Mouse (Mus musculus) C2C12 (cell line): ENCODE measurements around the gene Bhlha15.

Experiments used
- CTCF ChIP-seq: IDR thresholded peaks from one replicate; pipeline ENCODE4 v1.5.1; 2011; ENCODE audit not compliant: control insufficient read depth, insufficient read depth, insufficient read length
- MYOG ChIP-seq: IDR thresholded peaks from one replicate; pipeline ENCODE4 v1.6.1; 2011; ENCODE audit not compliant: control insufficient read depth, insufficient read length; ENCODE audit errors: extremely low read depth

GRCm38 (mm10) chr5:144204911-144205310, 14.8 kb downstream of the Bhlha15 start:
- TF ChIP-seq CTCF (no peak), MYOG (no peak)
